Mouse (Mus musculus): ENCODE results near the gene Wdr20.

Wdr20 gene

DNA sequence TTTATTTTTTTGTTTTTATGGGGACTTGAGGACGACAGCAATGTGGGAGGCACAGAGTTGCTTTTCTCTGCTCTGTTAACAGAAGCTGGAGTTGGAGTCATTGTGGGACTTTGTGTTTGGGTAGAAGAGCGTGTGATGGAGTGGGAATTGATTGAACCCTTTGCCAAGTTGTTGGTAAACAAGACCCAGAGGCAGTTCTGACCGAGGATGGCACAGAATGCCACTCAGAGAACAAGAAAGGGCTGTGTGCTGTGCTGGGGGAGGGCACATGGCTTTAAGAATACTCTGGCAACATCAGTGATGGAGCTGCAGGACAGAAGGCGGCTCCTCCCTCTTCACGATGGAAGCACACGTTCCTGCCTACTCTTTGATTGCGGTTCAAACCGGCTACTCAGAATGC is 43.4 kb downstream of the Wdr20 start:
- peaks cover 1% of the 10 kb centered on the region; the same call in 1 of the 2 replicates for H3K36me3 ChIP-seq (ENCODE audit: control insufficient read depth, insufficient read depth, low read length, poor library complexity, severe bottlenecking)
- no peak for DNase-seq (ENCODE audit: low read depth, low spot score)
- H3K27me3 ChIP-seq (ENCODE audit: control insufficient read depth, insufficient read depth, low read length, poor library complexity, severe bottlenecking), result no peaks in the 10 kb centered on the region

DNA sequence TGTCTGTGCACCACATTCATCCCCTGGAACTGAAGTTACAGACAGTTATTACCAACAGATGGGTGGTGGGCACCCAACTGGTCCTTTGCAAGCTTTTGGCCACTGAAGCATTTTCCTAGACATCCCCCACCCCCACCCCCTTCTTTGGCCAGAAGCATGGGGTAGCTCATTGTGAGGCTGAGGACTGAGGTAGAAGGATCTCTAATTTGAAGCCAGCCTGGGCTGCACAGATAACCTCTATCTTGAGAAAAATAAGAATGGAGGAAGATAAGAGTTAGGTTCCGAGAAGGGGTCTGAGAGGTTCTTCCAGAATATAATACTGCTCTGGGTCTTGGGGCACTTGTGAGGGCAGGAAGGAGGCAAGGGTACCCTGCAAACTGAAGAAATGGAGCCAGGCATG is 44.5 kb downstream of the Wdr20 start:
- Histone ChIP-seq H3K36me3 (ENCODE audit: control insufficient read depth, insufficient read depth, low read length, poor library complexity, severe bottlenecking) (peaks cover 1% of the 10 kb centered on the region; the same call in 1 of the 2 replicates), H3K27me3 (ENCODE audit: control insufficient read depth, insufficient read depth, low read length, poor library complexity, severe bottlenecking) (no peaks in the 10 kb centered on the region)
- DNase-seq (ENCODE audit: low read depth, low spot score), result no peak

DNA sequence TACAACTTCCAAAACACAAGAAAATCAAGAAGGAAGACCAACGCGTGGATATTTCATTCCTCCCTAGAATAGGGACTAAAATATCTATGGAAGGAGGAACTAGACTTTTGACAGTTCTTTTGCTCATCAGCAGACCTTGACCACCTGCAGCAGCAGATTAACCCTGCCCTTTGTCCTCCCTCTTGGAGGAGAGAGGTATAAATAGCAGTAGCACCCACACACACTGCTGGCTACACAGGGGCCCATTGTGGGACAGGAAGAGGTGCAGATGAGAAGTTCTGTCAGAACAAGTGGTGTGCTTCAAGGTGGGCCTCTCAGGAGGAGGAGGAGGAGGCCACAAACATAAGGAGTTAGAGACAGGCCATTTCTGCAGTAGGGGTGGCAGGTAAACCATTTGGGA is 46.5 kb downstream of the Wdr20 start:
- H3K27me3 ChIP-seq (ENCODE audit: control insufficient read depth, insufficient read depth, low read length, poor library complexity, severe bottlenecking), result no peaks in the 10 kb centered on the region
- peaks cover 1% of the 10 kb centered on the region; the same call in 1 of the 2 replicates for H3K36me3 ChIP-seq (ENCODE audit: control insufficient read depth, insufficient read depth, low read length, poor library complexity, severe bottlenecking)

DNA sequence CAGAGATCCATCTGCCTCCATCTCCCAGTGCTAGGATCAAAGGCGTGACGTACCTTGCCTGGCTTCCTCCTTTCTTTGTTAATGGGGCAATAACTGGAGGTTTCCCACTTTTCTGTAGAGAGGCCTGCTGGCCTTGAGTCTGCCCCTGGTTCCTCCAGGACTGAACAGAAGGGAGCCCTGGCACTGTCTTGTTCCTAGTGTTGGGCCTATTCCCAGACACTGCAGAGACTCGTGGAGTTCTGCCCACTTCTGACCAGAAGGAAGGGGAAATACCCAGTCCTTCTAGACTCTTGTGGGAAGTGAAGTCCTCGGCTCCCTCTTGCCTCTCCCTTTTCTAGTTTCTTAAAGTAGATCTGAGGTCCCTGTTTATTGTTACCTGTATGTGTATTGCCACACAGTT is 48.5 kb downstream of the Wdr20 start:
- no peaks in the 10 kb centered on the region for H3K27me3 ChIP-seq (ENCODE audit: control insufficient read depth, insufficient read depth, low read length, poor library complexity, severe bottlenecking)

More for the DNA sequence above, 46.5 kb downstream of the Wdr20 start:
- DNase-seq (ENCODE audit: low read depth, low spot score), result no peak

DNA sequence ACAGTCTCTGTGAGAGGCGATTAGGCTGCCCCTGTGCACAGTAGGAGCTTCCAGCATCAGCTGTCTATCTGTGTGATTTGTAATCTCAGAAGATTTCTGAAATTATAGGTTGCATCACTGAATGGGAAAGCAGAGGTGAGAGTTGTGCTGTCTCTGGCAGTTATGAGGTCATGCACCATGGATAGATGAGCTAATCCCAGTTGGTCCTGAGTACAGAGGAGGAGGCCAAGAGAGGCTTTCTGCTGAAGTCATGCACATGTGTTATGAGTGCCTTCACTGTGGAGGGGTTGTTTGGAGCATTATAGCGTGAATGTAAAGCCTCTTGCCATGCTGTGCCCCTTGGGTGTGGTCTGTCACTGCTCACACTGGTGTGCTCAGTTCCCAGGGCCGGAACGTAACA is 52.8 kb downstream of the Wdr20 start:
- Histone ChIP-seq H3K36me3 (ENCODE audit: control insufficient read depth, insufficient read depth, low read length, poor library complexity, severe bottlenecking) (peaks cover 3% of the 10 kb centered on the region; the same call in 1 of the 2 replicates), H3K27me3 (ENCODE audit: control insufficient read depth, insufficient read depth, low read length, poor library complexity, severe bottlenecking) (no peaks in the 10 kb centered on the region)
- DNase-seq (ENCODE audit: low read depth, low spot score), result no peak

More for the DNA sequence above, 48.5 kb downstream of the Wdr20 start:
- peaks cover 1% of the 10 kb centered on the region; the same call in 1 of the 2 replicates for H3K36me3 ChIP-seq (ENCODE audit: control insufficient read depth, insufficient read depth, low read length, poor library complexity, severe bottlenecking)
- DNase-seq (ENCODE audit: low read depth, low spot score), result no peak

DNA sequence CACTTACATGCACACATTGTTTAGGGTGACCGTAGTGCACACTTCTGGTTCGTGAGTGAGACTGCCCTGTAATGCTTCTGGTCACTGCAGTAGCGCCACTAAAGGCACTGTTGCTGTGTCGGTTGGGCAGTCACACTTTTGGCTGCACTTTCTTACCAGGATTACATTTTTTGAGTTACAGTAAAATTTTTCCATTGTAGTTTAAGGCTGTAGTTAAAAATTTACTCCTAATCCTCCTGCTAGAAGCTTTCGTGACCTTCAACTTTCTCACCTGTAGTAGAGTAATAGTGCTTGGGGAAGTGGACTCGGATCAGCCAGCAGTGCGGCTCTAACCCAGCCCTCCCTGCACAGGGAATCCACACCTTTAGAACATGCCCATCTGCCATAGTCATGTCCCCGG is 53.3 kb downstream of the Wdr20 start:
- H3K36me3 ChIP-seq (ENCODE audit: control insufficient read depth, insufficient read depth, low read length, poor library complexity, severe bottlenecking), result peaks cover 3% of the 10 kb centered on the region; the same call in 1 of the 2 replicates
- no peaks in the 10 kb centered on the region for H3K27me3 ChIP-seq (ENCODE audit: control insufficient read depth, insufficient read depth, low read length, poor library complexity, severe bottlenecking)
- no peak for DNase-seq (ENCODE audit: low read depth, low spot score)

DNA sequence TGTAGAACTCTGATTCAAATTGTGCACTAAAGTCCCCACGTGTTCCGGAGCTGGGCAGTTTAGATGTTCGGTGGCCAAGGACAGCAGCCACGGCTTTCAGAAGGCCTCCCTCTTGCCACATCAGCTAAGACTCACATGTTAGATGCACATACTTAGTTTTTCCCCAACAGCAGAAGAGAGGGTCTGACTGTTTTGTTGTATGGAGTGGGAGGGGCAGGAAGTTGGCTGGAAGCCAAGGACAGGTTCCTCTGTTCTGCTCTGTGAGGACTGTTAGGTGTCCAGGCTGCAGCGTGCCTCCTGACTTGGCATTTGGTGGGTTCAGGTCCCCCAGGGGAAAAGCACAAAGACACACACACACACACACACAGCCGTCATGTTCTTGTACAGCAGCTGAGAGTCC is 57.3 kb downstream of the Wdr20 start:
- peak; percentile 52 for DNase-seq (ENCODE audit: low read depth, low spot score)

DNA sequence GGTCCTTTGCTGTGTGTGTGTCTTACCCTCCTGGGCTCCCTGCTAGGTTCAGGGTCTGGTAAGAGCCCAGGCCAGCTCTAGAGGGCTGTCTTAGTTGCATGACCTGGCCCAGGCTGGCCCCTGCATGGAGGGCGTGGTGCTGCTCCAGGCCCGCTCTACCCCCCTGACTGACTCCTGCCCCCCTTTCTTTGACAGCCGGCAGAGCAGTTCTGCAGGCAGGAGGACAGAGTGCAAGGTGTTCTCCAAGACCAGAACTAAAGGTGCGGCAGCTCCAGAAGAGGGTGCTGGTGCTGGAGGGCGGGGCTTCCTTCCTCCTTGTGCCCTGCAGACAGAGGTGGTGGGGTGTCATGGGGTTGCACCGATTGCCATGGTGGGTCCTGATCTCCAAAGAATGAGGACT is 59.0 kb downstream of the Wdr20 start:
- no peaks in the 10 kb centered on the region for H3K27me3 ChIP-seq (ENCODE audit: control insufficient read depth, insufficient read depth, low read length, poor library complexity, severe bottlenecking)

More for the DNA sequence above, 57.3 kb downstream of the Wdr20 start:
- Histone ChIP-seq H3K36me3 (ENCODE audit: control insufficient read depth, insufficient read depth, low read length, poor library complexity, severe bottlenecking) (peaks cover 6% of the 10 kb centered on the region; the same call in 1 of the 2 replicates), H3K27me3 (ENCODE audit: control insufficient read depth, insufficient read depth, low read length, poor library complexity, severe bottlenecking) (no peaks in the 10 kb centered on the region)

DNA sequence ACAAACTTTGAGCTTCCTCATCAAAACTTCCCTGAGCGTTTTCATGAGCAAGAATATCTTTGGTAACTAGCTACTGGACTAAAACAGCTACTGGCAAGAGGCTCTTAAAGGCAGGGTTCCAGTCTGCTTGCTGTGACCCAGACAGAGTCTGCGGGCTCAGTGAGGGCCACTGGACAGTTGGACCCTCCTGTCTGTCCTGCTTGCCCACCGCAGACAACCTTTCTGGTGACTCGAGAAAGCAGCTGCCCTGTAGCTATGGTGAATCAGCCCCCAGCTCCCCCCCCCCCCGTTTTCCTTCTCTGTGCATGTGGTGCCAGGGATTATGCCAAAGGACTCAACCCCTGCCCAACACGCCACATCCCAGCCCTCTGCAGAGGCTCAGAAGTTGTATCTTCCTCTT is 59.5 kb downstream of the Wdr20 start:
- peaks cover 6% of the 10 kb centered on the region; the same call in 1 of the 2 replicates for H3K36me3 ChIP-seq (ENCODE audit: control insufficient read depth, insufficient read depth, low read length, poor library complexity, severe bottlenecking)
- no peaks in the 10 kb centered on the region for H3K27me3 ChIP-seq (ENCODE audit: control insufficient read depth, insufficient read depth, low read length, poor library complexity, severe bottlenecking)
- DNase-seq (ENCODE audit: low read depth, low spot score), result no peak

More for the DNA sequence above, 59.0 kb downstream of the Wdr20 start:
- no peak for DNase-seq (ENCODE audit: low read depth, low spot score)
- peaks cover 6% of the 10 kb centered on the region; the same call in 1 of the 2 replicates for H3K36me3 ChIP-seq (ENCODE audit: control insufficient read depth, insufficient read depth, low read length, poor library complexity, severe bottlenecking)

DNA sequence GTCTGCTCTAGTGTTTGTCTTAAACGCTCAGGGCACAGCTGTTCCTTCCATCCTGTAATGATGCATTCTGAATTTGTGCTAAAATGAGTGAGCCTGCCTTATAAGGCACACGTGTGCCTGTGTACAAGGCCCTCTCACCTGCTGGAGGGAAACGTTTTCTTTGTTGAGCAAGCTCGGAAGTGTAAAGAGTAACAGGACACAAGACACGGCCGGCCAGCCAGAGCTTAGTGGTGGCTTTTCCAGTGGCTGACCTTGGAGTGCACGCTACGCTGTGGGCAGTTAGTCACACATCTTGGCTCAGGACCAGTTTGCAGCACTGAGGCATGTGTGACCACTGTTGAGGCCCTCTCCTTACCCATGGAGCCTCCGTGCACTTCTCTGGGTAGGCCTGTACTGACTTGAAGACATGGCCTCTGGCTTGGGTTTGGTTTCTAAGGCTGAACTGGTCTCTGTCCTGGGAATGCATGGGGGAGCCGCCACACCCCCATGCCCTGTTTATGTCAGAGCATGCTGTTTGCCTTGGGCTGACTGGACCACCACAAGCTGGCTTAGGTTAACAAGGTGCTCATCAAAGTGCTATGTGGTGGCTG is 60.2 kb downstream of the Wdr20 start:
- H3K27me3 ChIP-seq (ENCODE audit: control insufficient read depth, insufficient read depth, low read length, poor library complexity, severe bottlenecking), result no peaks in the 10 kb centered on the region
- DNase-seq (ENCODE audit: low read depth, low spot score), result no peak
- H3K36me3 ChIP-seq (ENCODE audit: control insufficient read depth, insufficient read depth, low read length, poor library complexity, severe bottlenecking), result peaks cover 6% of the 10 kb centered on the region; the same call in 1 of the 2 replicates

DNA sequence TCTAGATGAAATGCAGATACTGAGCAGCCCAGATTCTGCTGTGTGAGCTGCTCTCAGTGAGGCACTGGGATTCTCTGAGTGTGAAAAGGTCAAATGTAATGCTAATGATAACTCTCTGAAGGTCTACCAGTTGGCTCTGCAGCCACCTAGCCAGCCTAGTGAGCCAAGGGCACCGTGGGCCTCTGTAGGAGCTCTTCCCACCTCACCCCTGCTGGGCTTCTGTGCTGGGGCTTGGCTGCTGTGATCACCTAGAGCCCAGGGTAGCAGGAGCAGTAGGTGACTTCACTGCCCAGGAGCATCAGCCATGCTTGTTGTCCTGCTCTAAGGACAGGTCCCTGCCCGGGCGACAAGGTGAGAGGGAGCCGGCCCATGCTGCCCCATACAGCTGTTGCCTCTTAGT is 61.5 kb downstream of the Wdr20 start:
- DNase-seq (ENCODE audit: low read depth, low spot score), result no peak
- no peaks in the 10 kb centered on the region for H3K27me3 ChIP-seq (ENCODE audit: control insufficient read depth, insufficient read depth, low read length, poor library complexity, severe bottlenecking)
- H3K36me3 ChIP-seq (ENCODE audit: control insufficient read depth, insufficient read depth, low read length, poor library complexity, severe bottlenecking), result peaks cover 3% of the 10 kb centered on the region; the same call in 1 of the 2 replicates

DNA sequence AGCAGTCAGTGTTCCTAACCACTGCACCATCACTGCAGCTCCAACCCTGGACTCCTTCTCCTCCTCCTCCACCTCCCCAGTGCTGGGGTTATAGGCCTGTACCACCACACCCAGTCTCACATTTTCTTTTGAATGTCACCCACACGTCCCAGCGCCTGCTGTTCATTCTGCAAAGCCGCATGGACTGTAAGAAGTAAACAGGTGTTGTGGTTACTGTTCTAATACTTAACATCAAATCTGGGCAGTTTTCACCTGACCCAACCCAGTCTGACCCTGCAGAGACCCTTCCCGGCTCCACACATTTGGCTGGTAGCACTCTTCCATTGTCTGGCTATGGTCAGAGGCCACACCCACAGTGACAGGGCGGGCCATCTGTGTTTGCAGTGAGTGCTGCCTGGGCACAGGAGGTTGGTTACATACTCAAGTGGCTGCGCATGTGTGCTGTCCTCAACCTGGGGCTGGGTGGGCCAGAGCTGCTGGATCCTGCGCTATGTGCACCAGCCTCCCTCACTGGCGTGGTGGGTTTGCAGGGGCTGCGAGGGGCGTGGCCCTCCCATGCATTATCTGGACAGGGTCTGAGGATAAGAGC is 64.2 kb downstream of the Wdr20 start:
- no peak for DNase-seq (ENCODE audit: low read depth, low spot score)
- 0 out of 2 replicates have a peak, but pooled peaks cover 2% of the 10 kb centered on the region for H3K36me3 ChIP-seq (ENCODE audit: control insufficient read depth, insufficient read depth, low read length, poor library complexity, severe bottlenecking)
- H3K27me3 ChIP-seq (ENCODE audit: control insufficient read depth, insufficient read depth, low read length, poor library complexity, severe bottlenecking), result no peaks in the 10 kb centered on the region

DNA sequence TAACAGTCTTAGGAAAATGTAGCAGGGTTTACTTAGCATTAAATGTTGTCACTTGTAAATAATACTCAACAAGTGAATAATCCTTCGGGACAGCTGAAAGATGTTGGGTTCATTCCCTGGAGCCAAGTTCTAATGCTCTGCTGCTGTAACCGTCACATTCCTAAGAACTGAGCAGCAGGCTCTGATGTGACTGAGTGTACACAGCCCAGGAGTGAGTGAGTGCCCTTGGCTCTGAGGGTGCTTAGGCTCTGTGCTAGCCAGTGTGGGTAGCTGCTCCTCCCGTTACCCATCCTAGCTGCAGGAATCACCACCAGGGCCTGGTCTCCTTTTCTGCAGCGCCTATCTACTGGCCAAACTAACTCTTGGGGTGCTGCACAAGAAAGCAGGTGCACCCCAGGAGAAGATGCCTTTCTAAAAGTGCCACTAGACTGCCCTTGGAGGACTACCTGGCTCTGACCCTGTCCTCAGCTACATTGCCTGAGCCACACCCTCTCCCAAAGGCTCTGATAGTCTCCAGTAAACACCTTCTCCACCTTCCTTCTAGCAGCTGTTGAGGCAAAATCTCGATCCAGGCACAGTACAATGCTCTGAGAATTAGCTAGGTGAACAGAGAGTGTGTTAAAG is 65.0 kb downstream of the Wdr20 start:
- H3K27me3 ChIP-seq (ENCODE audit: control insufficient read depth, insufficient read depth, low read length, poor library complexity, severe bottlenecking), result no peaks in the 10 kb centered on the region
- H3K36me3 ChIP-seq (ENCODE audit: control insufficient read depth, insufficient read depth, low read length, poor library complexity, severe bottlenecking), result 0 out of 2 replicates have a peak, but pooled peaks cover 2% of the 10 kb centered on the region
- no peak for DNase-seq (ENCODE audit: low read depth, low spot score)

DNA sequence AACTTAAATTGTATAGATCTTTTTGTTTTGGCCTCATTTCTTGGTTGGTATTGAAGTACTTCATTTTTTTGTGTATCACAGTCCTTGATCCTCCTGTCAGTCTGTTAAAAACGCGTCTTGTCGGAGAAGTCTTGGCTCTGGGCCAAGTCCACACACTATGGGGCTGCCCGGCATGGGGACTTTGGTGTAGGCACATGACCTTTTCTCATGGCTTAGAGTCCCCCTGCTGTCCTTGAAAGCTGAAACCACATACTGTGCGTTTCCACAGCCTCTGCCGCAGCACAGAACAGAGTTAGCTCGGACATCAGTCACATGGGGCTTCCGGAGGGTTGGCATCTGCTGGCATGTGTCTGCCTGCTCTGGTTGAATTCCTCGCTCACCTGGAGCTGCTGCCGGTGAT is 66.5 kb downstream of the Wdr20 start:
- no peak for DNase-seq (ENCODE audit: low read depth, low spot score)
- Histone ChIP-seq H3K27me3 (ENCODE audit: control insufficient read depth, insufficient read depth, low read length, poor library complexity, severe bottlenecking) (no peaks in the 10 kb centered on the region), H3K36me3 (ENCODE audit: control insufficient read depth, insufficient read depth, low read length, poor library complexity, severe bottlenecking) (no peaks in the 10 kb centered on the region)

DNA sequence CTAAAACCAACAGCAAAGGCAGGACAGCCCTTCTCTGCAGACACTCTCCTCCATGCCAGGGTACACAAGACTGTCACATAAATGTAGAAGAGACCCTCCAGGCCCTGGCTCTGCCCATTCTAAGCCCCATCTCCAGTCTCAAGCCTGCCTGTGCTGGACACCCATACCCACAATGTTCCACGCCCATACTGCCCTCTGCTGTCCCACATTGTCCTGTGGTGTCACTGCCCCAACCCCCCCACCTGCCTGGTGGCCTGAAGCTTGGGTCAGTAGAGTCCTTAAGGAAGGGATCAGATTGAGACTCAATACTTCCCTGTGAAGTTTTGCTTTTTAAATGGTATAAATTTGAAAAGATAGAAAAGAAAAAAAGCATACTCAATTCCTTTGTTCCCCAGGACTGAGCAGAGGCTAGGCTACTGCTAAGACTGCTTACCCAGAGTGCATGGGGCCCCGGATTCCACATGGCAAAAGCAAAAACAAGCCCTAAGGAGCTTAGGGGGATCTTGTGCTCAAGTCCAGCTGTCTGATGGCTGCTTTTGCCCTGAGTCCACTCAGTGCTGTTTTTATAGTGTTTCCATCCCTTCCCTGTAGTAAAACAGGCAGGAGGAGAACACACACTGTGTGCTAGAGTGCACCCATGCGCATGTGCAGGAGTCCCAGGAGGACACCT is 68.7 kb downstream of the Wdr20 start:
- Histone ChIP-seq H3K36me3 (ENCODE audit: control insufficient read depth, insufficient read depth, low read length, poor library complexity, severe bottlenecking) (no peaks in the 10 kb centered on the region), H3K27me3 (ENCODE audit: control insufficient read depth, insufficient read depth, low read length, poor library complexity, severe bottlenecking) (no peaks in the 10 kb centered on the region)
- DNase-seq (ENCODE audit: low read depth, low spot score), result peak; percentile 28

Data from splenic B cell, adult 2 months (primary cell).